Mouse (Mus musculus) cerebellum, adult 9-10 months (tissue): ENCODE measurements around the gene Ripply1.

ENCODE experiments used
- DNase-seq: peaks from one replicate; pipeline ENCODE4 v3.0.0; 2022

Gene Ripply1

GRCm38 (mm10) chrX:139782278-139783044, at the start of gene Ripply1:
Ripply1 (minus strand) TSS chrX:139782353.
- no peak for DNase-seq

- DNase-seq = no peak
These were observed 46.4 kb upstream of the Ripply1 start for GRCm38 (mm10) chrX:139828363-139829092.

- DNase-seq = no peak
These were observed 44.8 kb upstream of the Ripply1 start for GRCm38 (mm10) chrX:139826926-139827325.

- no peak for DNase-seq
These were observed 43.2 kb upstream of the Ripply1 start for GRCm38 (mm10) chrX:139825402-139825801.

GRCm38 (mm10) chrX:139815201-139815600, 33.0 kb upstream of the Ripply1 start:
- no peak for DNase-seq

- no peak for DNase-seq
These were observed 32.0 kb upstream of the Ripply1 start for GRCm38 (mm10) chrX:139814018-139814635.

- DNase-seq = no peak
These were observed 31.3 kb upstream of the Ripply1 start for GRCm38 (mm10) chrX:139813299-139814002.

- no peak for DNase-seq
These were observed 30.6 kb upstream of the Ripply1 start for GRCm38 (mm10) chrX:139812636-139813298.

GRCm38 (mm10) chrX:139808501-139808900, 26.3 kb upstream of the Ripply1 start:
- DNase-seq = peak; percentile 71

GRCm38 (mm10) chrX:139808085-139808484, 25.9 kb upstream of the Ripply1 start:
- DNase-seq = peak; percentile 76

- no peak for DNase-seq
These were observed 25.2 kb upstream of the Ripply1 start for GRCm38 (mm10) chrX:139807391-139807790.

- no peak for DNase-seq
These were observed 23.8 kb upstream of the Ripply1 start for GRCm38 (mm10) chrX:139805918-139806317.

- no peak for DNase-seq
These were observed 20.9 kb upstream of the Ripply1 start for GRCm38 (mm10) chrX:139803028-139803427.

GRCm38 (mm10) chrX:139800406-139800878, 18.3 kb upstream of the Ripply1 start, which contains the start of gene Cldn2:
Cldn2 (plus strand) TSS chrX:139800828.
- no peak for DNase-seq

GRCm38 (mm10) chrX:139799953-139800352, 17.8 kb upstream of the Ripply1 start:
- DNase-seq = no peak

- no peak for DNase-seq
These were observed 15.7 kb upstream of the Ripply1 start for GRCm38 (mm10) chrX:139797875-139798274.

GRCm38 (mm10) chrX:139796037-139796436, 13.9 kb upstream of the Ripply1 start:
- DNase-seq = no peak

- DNase-seq = no peak
These were observed 12.1 kb upstream of the Ripply1 start for GRCm38 (mm10) chrX:139794072-139794845.

GRCm38 (mm10) chrX:139785764-139786163, 3.6 kb upstream of the Ripply1 start:
- no peak for DNase-seq

GRCm38 (mm10) chrX:139783045-139783422, 881 bp upstream of the Ripply1 start:
- DNase-seq = no peak

- DNase-seq = no peak
These were observed 590 bp downstream of the Ripply1 start for GRCm38 (mm10) chrX:139781563-139781962.

- DNase-seq = no peak
These were observed 1.2 kb downstream of the Ripply1 start for GRCm38 (mm10) chrX:139780988-139781387.
